15 mouse cellular contexts compared by ENCODE assay signal in the genomic region with DNA sequence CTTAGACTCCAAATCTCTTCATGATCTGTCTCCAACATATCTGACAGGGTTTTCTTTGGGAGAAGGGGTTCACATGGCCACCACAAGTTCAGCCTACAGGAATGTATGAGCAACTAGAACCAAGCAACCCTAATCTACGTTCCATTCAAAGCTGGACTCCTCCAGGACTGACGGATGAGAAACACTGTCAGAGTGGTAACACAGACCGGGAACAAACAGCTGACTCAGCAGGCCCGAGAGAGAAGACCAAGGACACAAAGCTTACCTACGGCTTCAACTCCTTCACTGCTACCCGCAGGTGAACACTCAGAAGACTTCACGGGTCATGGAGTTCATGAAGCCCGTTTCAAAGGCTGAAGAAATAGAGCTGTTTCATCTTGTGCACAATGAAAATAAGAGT. TPM values are rescaled to one million over a fixed set of nuclear protein-coding genes. Genes with fewer than 3 reads are reported as not detected.
A peak's percentile ranks its signal among the peaks of the same experiment; 100 is the strongest.
DNase-seq lines count a peak whose midpoint lies in the region; ATAC-seq and TF ChIP-seq lines count a peak whose summit lies in the region.
"Had no signal": no experiment of that assay in that cellular context is flagged by ENCODE, and none has a peak within 500 bp of the region (broad histone marks: within the 10 kb centered on the region; RNA-seq: fewer than 3 reads in every experiment).

No protein-coding gene starts in this region.

- H3K4me3 ChIP-seq in forebrain, embryonic 10.5 days: peak overlapping the region; percentile 26; the same call in 1 of the 2 replicates
- H3K4me3 ChIP-seq in forebrain, embryonic 11.5 days (ENCODE audit: low read depth, low read length): no peak overlapping the region
- H3K4me3 ChIP-seq in stomach, embryonic 16.5 days (replicated peaks; ENCODE audit: low read length): no peak overlapping the region
- no peak overlapping the region for H3K4me3 ChIP-seq in stomach, postnatal 0 days (ENCODE audit: low read depth, low read length)
- H3K4me3 ChIP-seq in limb, embryonic 14.5 days (replicated peaks; ENCODE audit: low read length): peak overlapping the region; percentile 17
- no peak overlapping the region for H3K4me3 ChIP-seq in gastrocnemius, adult 2 months

- no peak for TF ChIP-seq EP300 in stomach, postnatal 0 days (optimal IDR thresholded peaks at IDR 0.05)

- no peak for ATAC-seq in forebrain, embryonic 11.5 days (replicated peaks; ENCODE audit: low FRiP score)
- no peak for ATAC-seq in stomach, embryonic 16.5 days (ENCODE audit: insufficient read depth, low FRiP score)
- no peak for ATAC-seq in stomach, postnatal 0 days (ENCODE audit: low FRiP score, low TSS enrichment)
- ATAC-seq in limb, embryonic 14.5 days (ENCODE audit: low FRiP score, low read depth): no peak
- ATAC-seq: Patski had no signal

- no peaks in the 10 kb centered on the region; the same call in 1 of the 2 replicates for H3K27me3 ChIP-seq in forebrain, embryonic 10.5 days (ENCODE audit: poor library complexity, severe bottlenecking)
- H3K27me3 ChIP-seq in forebrain, embryonic 11.5 days (ENCODE audit: control insufficient read depth, insufficient read depth, low read length): no peaks in the 10 kb centered on the region
- H3K27me3 ChIP-seq in stomach, embryonic 16.5 days (ENCODE audit: control insufficient read depth, insufficient read depth, low read length): no peaks in the 10 kb centered on the region
- no peaks in the 10 kb centered on the region for H3K27me3 ChIP-seq in stomach, postnatal 0 days (ENCODE audit: control insufficient read depth, insufficient read depth, low read length)
- H3K27me3 ChIP-seq in limb, embryonic 14.5 days (ENCODE audit: control insufficient read depth, insufficient read depth, low read length): no peaks in the 10 kb centered on the region
- H3K27me3 ChIP-seq: Patski had no signal

- no peak overlapping the region for H3K4me2 ChIP-seq in forebrain, embryonic 11.5 days (ENCODE audit: low read depth, low read length, severe bottlenecking)
- H3K4me2 ChIP-seq in stomach, embryonic 16.5 days (ENCODE audit: low read depth, low read length): 0 out of 2 replicates have a peak overlapping the region, but pooled peaks have one; percentile 7
- H3K4me2 ChIP-seq in stomach, postnatal 0 days (replicated peaks; ENCODE audit: low read depth): no peak overlapping the region
- H3K4me2 ChIP-seq in limb, embryonic 14.5 days (replicated peaks; ENCODE audit: low read depth, low read length, severe bottlenecking): peak overlapping the region; percentile 44

- no peak for DNase-seq in forebrain, embryonic 10.5 days (ENCODE audit: extremely low spot score, low spot score)
- DNase-seq in forebrain, embryonic 11.5 days (ENCODE audit: low spot score): no peak
- no peak for DNase-seq in stomach, postnatal 0 days (ENCODE audit: low spot score)
- no peak for DNase-seq in limb, embryonic 14.5 days (ENCODE audit: low spot score)
- no peak for DNase-seq in kidney, postnatal 25 days
- no peak for DNase-seq in thymus, adult 18-20 months
- no peak for DNase-seq in gastrocnemius, adult 2 months
- DNase-seq: adrenal gland, postnatal 14 days; embryo, embryonic 11 days; lung, postnatal 4 days; right cerebral cortex, adult 18-20 months; thymus, postnatal 14 days had no signal

- no peak overlapping the region for H3K27ac ChIP-seq in forebrain, embryonic 10.5 days
- H3K27ac ChIP-seq in forebrain, embryonic 11.5 days (ENCODE audit: low read depth, low read length): no peak overlapping the region
- H3K27ac ChIP-seq in stomach, embryonic 16.5 days (ENCODE audit: low read length): no peak overlapping the region
- H3K27ac ChIP-seq in stomach, postnatal 0 days (replicated peaks): no peak overlapping the region
- no peak overlapping the region for H3K27ac ChIP-seq in limb, embryonic 14.5 days (replicated peaks; ENCODE audit: low read depth, low read length)
- H3K27ac ChIP-seq in gastrocnemius, adult 2 months: no peak overlapping the region
- H3K27ac ChIP-seq: kidney, postnatal 0 days had no signal

- WGBS in forebrain, embryonic 10.5 days: 85% methylated on average over 8 of the region's 8 CpGs
- WGBS in forebrain, embryonic 11.5 days: 77% methylated on average over 8 of the region's 8 CpGs
- 68% methylated on average over 8 of the region's 8 CpGs for WGBS in stomach, embryonic 16.5 days
- WGBS in stomach, postnatal 0 days: 62% methylated on average over 8 of the region's 8 CpGs
- WGBS in limb, embryonic 14.5 days: 62% methylated on average over 8 of the region's 8 CpGs

- no peak for TF ChIP-seq POLR2A in limb, embryonic 14.5 days (IDR thresholded peaks at IDR 0.05; ENCODE audit: borderline replicate concordance, extremely low read depth, insufficient read depth, insufficient read length)

- H3K9me3 ChIP-seq in forebrain, embryonic 10.5 days: no peaks in the 10 kb centered on the region; the same call in 1 of the 2 replicates
- no peaks in the 10 kb centered on the region for H3K9me3 ChIP-seq in forebrain, embryonic 11.5 days (ENCODE audit: control insufficient read depth, low read length)
- no peaks in the 10 kb centered on the region for H3K9me3 ChIP-seq in stomach, embryonic 16.5 days (replicated peaks; ENCODE audit: control insufficient read depth, low read length)
- H3K9me3 ChIP-seq in stomach, postnatal 0 days (ENCODE audit: control insufficient read depth, low read length): no peaks in the 10 kb centered on the region
- no peaks in the 10 kb centered on the region for H3K9me3 ChIP-seq in limb, embryonic 14.5 days (ENCODE audit: control insufficient read depth, low read length)

- peaks cover 43% of the 10 kb centered on the region for H3K36me3 ChIP-seq in forebrain, embryonic 10.5 days (replicated peaks)
- H3K36me3 ChIP-seq in forebrain, embryonic 11.5 days (ENCODE audit: control insufficient read depth, insufficient read depth, low read length): no peaks in the 10 kb centered on the region; the same call in 1 of the 2 replicates
- no peaks in the 10 kb centered on the region for H3K36me3 ChIP-seq in stomach, embryonic 16.5 days (ENCODE audit: control insufficient read depth, insufficient read depth, low read length)
- H3K36me3 ChIP-seq in stomach, postnatal 0 days (ENCODE audit: control insufficient read depth, insufficient read depth, low read length): no peaks in the 10 kb centered on the region
- peaks cover 38% of the 10 kb centered on the region for H3K36me3 ChIP-seq in limb, embryonic 14.5 days (ENCODE audit: control insufficient read depth, insufficient read depth, low read length)

- no peak overlapping the region for H3K9ac ChIP-seq in forebrain, embryonic 11.5 days (ENCODE audit: low read length)
- no peak overlapping the region for H3K9ac ChIP-seq in stomach, embryonic 16.5 days (ENCODE audit: low read length)
- no peak overlapping the region for H3K9ac ChIP-seq in stomach, postnatal 0 days (ENCODE audit: low read length)
- peak overlapping the region; percentile 40; the same call in 1 of the 2 replicates for H3K9ac ChIP-seq in limb, embryonic 14.5 days (ENCODE audit: low read depth, low read length, severe bottlenecking)

- peaks cover 95% of the 10 kb centered on the region for H3K4me1 ChIP-seq in forebrain, embryonic 10.5 days
- H3K4me1 ChIP-seq in forebrain, embryonic 11.5 days (replicated peaks; ENCODE audit: control insufficient read depth, insufficient read depth, low read length): peaks cover 38% of the 10 kb centered on the region
- H3K4me1 ChIP-seq in stomach, embryonic 16.5 days (ENCODE audit: control insufficient read depth, insufficient read depth, low read length): peaks cover 30% of the 10 kb centered on the region
- H3K4me1 ChIP-seq in stomach, postnatal 0 days (replicated peaks; ENCODE audit: control insufficient read depth, insufficient read depth): no peaks in the 10 kb centered on the region; the same call in 1 of the 2 replicates
- H3K4me1 ChIP-seq in limb, embryonic 14.5 days (ENCODE audit: control insufficient read depth, insufficient read depth, low read length): peaks cover 63% of the 10 kb centered on the region

- intact Hi-C loops in gastrocnemius, adult 2 months (cut with DNase I): no loop called here

- TF ChIP-seq CTCF in stomach, postnatal 0 days (IDR thresholded peaks at IDR 0.05; ENCODE audit: low read depth): no peak
- no peak for TF ChIP-seq CTCF in gastrocnemius, adult 2 months (IDR thresholded peaks at IDR 0.05)

RNA-seq across cellular contexts. Expression of a gene that starts 4.8 kb away (rescaled TPM):
- 25.9 TPM in 2 replicates for polyA plus RNA-seq in forebrain, embryonic 10.5 days (2016; fragmentation: Nextera tagmentation; extraction: Ambion mirVana)
- 35.6 and 35.9 TPM in 2 replicates for polyA plus RNA-seq in forebrain, embryonic 11.5 days (2014; fragmentation: Nextera tagmentation; extraction: Ambion mirVana)
- 16.9 and 17.9 TPM in 2 replicates for polyA plus RNA-seq in stomach, embryonic 16.5 days (2015; fragmentation: Nextera tagmentation; extraction: Ambion mirVana)
- 5.9 and 6.1 TPM in 2 replicates for polyA plus RNA-seq in stomach, postnatal 0 days (2015; fragmentation: Nextera tagmentation; extraction: Ambion mirVana)
- 91.4 and 121 TPM in 2 replicates for polyA plus RNA-seq in limb, embryonic 14.5 days (2012; rRNA removed)
- 59.8 and 72.3 TPM in 2 replicates for polyA plus RNA-seq in limb, embryonic 14.5 days (2014; fragmentation: Nextera tagmentation; extraction: Ambion mirVana)
- 1 to 10 TPM; 2.6 to 5.0 TPM for total RNA-seq in gastrocnemius, adult 2 months (2021)

Comparison
In these comparisons a context has a peak if more than half of its experiments do, and no peak if none do; other contexts are left out.
1. H3K4me3 ChIP-seq: peak in forebrain, embryonic 10.5 days (single experiment) and limb, embryonic 14.5 days (single experiment); none in forebrain, embryonic 11.5 days (single experiment), stomach, embryonic 16.5 days (single experiment), stomach, postnatal 0 days (single experiment) and gastrocnemius, adult 2 months (single experiment).
2. H3K4me2 ChIP-seq: peak in stomach, embryonic 16.5 days (single experiment) and limb, embryonic 14.5 days (single experiment); none in forebrain, embryonic 11.5 days (single experiment) and stomach, postnatal 0 days (single experiment).